Mouse (Mus musculus) heart, postnatal 4 days (tissue): Measurements from ENCODE around the gene Lrch3. TPM values are rescaled to one million over a fixed set of nuclear protein-coding genes. Genes with fewer than 3 reads are reported as not detected.
A peak's percentile ranks its signal among the peaks of the same experiment; 100 is the strongest.
"Not testable (repeated sequence)": the region's sequence is repeated elsewhere in the genome, so short reads cannot be mapped to it uniquely, and the experiment has no call there.

Experiments used
- DNase-seq: peaks from one replicate; pipeline ENCODE4 v3.0.0; 2021
- total RNA-seq, 2 experiments: library from RNA; stranded (reverse); gene quantifications; 2 replicates each; pipeline ENCODE4 v1.2.3; 2021

Gene Lrch3
- total RNA-seq, 2 experiments from 2014 or later, result 29.0 to 30.9 TPM

DNA sequence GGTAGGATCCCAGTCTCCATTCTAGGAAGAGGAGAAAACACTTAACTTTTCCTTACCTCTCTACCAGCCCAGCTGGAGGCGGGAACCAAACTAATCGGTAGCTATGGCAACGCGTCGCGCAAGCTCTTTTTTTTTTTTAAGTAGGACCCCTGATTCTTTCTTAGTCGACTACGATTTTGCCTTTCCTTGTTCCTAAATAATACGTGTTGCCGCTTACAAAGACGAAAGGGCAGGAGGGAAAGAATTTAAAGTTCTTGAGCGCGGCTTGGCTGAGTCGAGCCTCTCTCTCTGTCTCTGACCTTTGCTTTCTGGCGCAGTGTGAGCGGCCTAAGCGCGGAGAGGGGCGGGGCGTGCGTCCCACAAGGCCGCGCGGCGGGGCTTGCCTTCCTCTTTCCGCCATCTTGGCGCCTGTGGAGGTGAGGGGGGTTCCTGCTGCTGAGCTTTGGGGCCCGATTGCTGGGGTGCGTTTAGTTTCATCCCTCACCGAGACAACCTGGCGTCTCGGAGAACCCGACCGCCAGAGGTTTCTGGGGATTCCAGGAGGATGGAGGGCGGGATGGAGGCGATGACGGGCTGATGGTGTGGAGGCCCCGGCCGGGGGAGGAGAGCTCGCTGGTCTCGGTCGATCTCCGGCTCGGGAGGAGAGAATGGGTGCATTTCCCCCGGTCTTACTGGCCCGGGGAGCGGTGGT, 142.3 kb downstream of the Lrch3 start, which contains the start of the genes Iqcg and Rpl35a:
TSS of gene Iqcg (minus strand) at position 124 of the 691 bp plus-strand sequence.
TSS of gene Rpl35a (plus strand) at position 359 of the 691 bp plus-strand sequence.
- DNase-seq, result peak; percentile 91

DNA sequence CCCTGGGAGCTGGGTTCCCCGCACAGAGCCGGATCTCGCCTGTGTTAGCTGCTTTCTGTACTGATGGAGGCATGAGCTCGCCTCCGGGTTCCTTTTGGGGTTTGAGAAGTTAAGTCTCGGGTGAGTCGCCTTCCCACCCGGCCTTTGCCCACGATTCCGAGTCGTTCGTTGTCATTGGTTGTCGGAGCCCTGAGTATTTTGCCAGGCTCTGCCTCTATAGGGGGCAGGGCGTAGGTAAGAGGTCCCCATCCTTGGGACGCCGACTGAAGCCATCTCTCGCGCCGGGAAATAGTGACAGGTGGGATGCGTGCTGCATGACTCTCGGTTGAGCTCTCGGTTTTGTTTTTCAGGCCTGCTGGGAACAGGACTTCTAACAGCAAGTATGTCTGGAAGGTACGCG, 142.9 kb downstream of the Lrch3 start:
- no peak for DNase-seq

DNA sequence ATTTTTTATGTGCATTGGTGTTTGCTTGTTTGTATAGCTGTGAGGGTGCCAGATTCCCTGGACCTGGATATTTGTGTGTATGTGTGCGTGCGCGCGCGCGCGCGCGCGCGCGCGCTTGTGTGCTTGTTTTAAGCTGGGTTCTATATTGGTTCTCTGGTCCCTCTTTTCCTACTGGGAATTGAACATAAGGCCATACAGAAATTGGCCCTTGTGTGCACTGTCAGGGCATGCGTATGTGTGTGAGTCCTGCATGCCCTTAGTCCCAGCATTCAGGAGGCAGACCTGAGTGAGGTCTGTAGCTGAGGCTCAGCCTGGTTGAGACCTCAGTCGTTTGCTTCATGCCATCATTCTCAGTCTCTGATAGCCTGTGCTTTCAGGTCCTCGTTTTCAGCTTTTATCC, 144.1 kb downstream of the Lrch3 start:
- DNase-seq, result no peak

DNA sequence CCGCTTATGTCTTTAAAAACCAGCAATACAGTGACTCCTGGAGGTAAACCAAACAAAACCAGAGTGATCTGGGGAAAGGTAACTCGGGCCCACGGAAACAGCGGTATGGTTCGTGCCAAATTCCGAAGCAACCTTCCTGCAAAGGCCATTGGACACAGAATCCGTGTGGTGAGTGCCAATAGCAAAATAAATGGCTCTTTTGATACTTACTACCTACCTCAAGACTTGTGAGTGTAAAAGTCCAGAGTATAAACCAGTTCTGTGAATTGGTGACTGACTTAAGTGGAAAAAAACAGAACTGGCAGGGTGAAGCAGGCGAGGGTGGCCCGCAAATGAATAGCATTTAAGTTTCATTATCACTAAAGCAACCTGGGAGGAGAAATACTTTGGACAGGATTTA, 144.8 kb downstream of the Lrch3 start:
- DNase-seq, result not testable (repeated sequence)

DNA sequence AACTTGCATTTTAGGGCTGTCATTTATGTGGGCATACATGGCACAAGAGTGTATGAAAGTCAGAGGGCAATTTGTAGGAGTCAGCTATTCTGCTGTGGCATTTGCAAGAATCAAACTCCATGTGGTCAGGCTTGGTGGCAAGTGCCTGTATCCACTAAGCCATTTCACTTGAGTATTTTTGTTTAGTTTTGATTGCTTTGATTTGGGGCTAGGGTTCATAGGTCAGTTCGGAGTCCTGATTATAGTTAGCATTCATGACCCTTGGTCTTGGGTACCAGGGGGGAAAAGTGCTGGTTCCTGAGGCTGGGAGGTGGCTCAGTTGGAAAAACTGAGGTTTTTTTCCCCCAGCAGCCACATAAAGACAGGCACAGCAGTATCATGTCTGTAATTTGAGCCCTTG, 145.6 kb downstream of the Lrch3 start:
- DNase-seq, result no peak

DNA sequence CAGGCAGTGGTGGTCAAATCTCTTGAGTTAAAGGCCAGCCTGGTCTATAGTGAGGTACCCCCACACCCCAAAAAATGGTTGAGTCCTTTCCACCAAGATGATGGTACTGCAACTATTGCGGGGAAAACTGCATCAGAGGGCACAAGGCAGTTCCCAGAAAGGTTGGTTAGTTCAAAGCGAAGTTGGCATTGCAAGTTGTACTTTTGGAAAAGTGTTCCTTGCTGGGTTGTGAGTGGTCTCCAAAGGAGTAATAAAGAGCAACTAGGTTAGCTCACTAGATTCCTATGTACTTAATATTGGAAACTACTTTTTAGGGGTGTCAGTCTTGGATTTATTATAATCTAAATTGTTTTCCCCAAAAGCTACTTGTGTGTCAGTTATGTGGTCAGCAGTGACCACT, 147.0 kb downstream of the Lrch3 start:
- no peak for DNase-seq

DNA sequence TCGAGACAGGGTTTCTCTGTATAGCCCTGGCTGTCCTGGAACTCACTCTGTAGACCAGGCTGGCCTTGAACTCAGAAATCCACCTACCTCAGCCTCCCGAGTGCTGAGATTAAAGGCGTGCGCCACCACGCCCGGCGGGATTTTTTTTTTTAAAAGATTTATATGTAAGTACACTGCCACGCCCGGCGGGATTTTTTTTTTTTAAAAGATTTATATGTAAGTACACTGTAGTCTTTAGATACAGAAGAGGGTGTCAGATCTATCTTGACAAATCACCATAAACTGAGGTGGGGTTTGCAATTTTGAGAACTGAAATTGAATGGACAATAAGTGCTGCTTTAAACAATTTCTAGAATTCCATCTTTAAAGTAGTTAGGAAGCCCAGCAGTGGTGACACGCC, 147.5 kb downstream of the Lrch3 start:
- no peak for DNase-seq

DNA sequence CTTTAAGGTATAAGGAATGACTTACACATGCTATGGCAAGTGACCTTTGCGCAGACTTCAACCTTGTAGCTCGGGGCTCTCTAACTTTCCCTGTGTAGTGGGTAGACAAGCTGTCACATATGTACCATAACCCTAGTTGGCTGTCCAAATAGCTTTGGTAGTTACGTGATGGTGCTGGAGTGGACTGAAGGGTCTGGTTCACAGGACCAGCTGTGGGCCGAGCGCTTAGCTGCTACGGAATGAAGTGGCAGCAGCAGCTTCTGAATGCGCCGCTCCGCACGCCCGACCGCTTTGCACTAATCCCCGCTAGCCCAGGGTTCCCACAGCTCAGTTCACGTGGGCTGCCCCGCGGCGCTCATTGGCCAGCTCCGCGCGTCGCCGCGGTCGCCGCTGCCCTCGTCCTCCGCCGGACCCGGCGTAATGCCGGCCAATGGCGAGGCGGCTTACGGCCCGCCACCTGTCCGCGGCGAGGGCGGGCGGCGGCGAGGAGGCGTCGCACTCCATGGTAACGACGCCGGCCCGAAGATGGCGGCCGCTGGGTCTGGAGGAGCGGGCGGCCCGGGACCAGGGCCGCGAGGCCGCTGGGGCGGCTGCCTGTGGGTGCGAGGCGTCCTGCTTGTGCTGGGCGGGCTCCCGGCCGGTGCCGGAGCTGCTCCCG, 148.3 kb downstream of the Lrch3 start, which contains the start of gene Lmln:
TSS of gene Lmln (plus strand) at position 498 of the 658 bp plus-strand sequence.
- DNase-seq, result peak; percentile 92

DNA sequence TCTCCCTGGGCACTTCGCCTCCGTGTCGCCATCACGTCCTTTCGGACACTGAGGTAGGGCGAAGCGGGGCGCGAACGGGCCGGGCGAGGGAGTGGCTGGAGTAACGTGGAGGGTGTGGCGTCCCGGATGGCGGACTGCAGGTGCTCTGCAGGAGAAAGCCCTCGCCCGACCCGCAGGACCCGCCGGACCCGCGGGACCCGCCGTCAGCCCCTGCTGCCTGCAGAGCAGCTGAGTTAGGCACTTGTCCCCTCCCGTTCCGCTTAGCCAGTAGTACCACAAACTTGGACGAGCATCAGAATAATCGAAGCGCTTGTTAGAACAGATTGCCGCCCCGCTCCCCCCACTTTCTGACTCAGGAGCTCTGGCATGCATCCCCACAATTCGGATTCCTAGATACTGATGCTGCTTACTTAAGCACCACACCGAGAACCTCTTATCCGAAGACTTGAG, 148.8 kb downstream of the Lrch3 start:
- no peak for DNase-seq

DNA sequence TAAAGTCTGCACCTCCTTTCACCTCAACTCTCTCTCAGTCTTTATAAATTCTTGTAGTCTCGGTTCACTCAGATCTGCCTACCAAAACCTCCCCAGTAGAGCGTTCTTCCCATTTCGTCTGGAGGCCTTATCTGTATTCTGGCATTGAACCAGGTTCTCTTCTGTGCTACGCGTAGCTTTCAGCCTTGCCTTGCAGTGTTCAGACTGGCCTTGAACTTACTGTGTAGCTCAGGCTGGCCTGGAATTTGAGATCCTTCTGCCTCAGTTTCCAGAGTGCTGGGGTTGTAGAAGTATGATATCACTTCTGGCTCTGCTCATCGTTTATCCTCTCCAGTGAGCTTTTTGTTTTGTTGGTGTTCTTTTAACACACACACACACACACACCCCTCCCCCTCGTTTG, 149.4 kb downstream of the Lrch3 start:
- no peak for DNase-seq

DNA sequence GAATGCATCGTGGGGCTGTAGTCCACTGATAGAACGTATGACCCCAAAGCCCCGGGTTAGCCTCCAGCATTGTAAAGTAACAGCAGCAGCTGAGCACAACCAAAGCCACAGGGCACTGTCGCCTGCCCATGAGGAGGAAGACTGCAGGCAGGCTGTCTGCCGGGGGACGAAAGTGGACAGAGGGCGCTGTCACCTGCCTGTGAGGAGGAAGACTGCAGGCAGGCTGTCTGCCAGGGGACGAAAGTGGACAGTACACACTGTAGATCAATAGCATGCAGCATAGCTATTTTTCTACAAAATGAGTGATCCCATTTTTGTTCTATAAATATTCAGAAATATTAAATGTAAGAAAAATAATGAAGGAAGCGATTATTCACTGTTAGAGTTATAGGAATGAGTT, 150.7 kb downstream of the Lrch3 start:
- DNase-seq, result no peak

Other genes with a start within 250 kb of the Lrch3 start
- gene Muc4, start 178.2 kb upstream of the Lrch3 start, total RNA-seq, result not detected
- under 1 TPM in 1 of 2 experiments, not detected in 1; 0.14 TPM for gene Muc20, start 116.7 kb upstream of the Lrch3 start, total RNA-seq
- gene Smbd1, start 103.6 kb upstream of the Lrch3 start, total RNA-seq, result not detected
- 100 to 1,000 TPM; 125 to 126 TPM for gene Fyttd1, start 36.6 kb upstream of the Lrch3 start, total RNA-seq
- 10 to 100 TPM; 29.8 to 35.1 TPM for gene Rubcn, start 36.3 kb upstream of the Lrch3 start, total RNA-seq
- gene Iqcg, start 142.1 kb downstream of the Lrch3 start, total RNA-seq, result under 1 TPM; 0.57 to 0.97 TPM
- gene Rpl35a, start 142.4 kb downstream of the Lrch3 start, total RNA-seq, result 100 to 1,000 TPM; 427 to 468 TPM
- 1 to 10 TPM; 4.1 to 4.8 TPM for gene Lmln, start 148.4 kb downstream of the Lrch3 start, total RNA-seq